Mouse (Mus musculus): ENCODE measurements around the gene Olfr1441. TPM values are rescaled to one million over a fixed set of nuclear protein-coding genes. Genes with fewer than 3 reads are reported as not detected.

Gene Olfr1441
- polyA plus RNA-seq, 1 experiment from 2014 or later, result not detected

DNA sequence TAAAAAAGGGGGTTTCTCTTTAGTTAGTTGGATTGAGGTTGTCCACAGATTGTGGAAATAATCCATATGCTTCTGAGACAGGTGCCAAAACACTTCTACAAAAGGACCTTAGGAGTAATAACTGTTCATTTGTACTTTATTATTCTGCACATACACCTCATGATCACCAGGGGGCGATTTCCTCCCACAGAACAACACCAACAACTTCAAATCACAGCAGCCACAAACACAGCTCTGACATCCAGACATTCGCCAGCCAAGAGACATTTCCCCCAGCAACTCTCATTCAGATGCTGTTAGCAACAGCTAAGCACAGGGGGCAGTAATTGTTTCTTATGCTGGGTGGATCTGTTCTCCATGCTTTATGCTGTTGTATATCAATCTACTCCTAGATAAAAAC, 15.8 kb downstream of the Olfr1441 start:
- WGBS, result 17% methylated on average over 2 of the region's 2 CpGs
- peak; percentile 46 for ATAC-seq
- H3K9me3 ChIP-seq (ENCODE audit: control insufficient read depth, low read length), result no peaks in the 10 kb centered on the region

DNA sequence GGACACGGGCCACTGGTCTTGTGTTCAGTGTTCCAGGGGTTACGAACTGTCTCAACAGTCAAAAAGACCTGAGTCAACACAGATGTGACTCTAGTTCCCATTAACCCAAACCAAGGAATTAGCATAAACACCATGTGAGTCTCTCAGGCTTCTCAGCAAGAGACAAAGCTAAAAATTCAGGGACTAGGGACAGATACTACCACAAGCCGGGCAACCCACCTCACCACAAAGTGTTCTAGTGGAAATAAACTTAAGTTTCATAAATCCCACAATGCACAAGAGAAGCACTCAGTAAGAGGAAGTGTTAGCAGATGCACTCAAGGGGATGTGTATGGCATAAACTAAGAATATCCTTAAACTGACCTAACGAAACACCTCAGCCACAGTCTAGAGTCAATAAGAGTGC, 17.8 kb downstream of the Olfr1441 start:
- Histone ChIP-seq H3K9me3 (ENCODE audit: control insufficient read depth, low read length) (no peaks in the 10 kb centered on the region), H3K36me3 (ENCODE audit: control insufficient read depth, insufficient read depth, low read length) (no peaks in the 10 kb centered on the region), H3K4me3 (ENCODE audit: low read length) (no peak overlapping the region), H3K27me3 (replicated peaks; ENCODE audit: control insufficient read depth, insufficient read depth, low read length) (no peaks in the 10 kb centered on the region), H3K4me1 (ENCODE audit: control insufficient read depth, insufficient read depth, low read length) (no peaks in the 10 kb centered on the region), H3K9ac (ENCODE audit: low read depth, low read length) (no peak overlapping the region), H3K27ac (ENCODE audit: low read length) (no peak overlapping the region), H3K4me2 (ENCODE audit: low read depth, low read length) (no peak overlapping the region)
- no peak for ATAC-seq
- 90% methylated on average over 4 of the region's 4 CpGs for WGBS

More for the DNA sequence above, 15.8 kb downstream of the Olfr1441 start:
- Histone ChIP-seq H3K4me3 (ENCODE audit: low read length) (no peak overlapping the region), H3K36me3 (ENCODE audit: control insufficient read depth, insufficient read depth, low read length) (no peaks in the 10 kb centered on the region), H3K27ac (ENCODE audit: low read length) (no peak overlapping the region), H3K4me1 (ENCODE audit: control insufficient read depth, insufficient read depth, low read length) (no peaks in the 10 kb centered on the region), H3K9ac (ENCODE audit: low read depth, low read length) (no peak overlapping the region), H3K27me3 (replicated peaks; ENCODE audit: control insufficient read depth, insufficient read depth, low read length) (no peaks in the 10 kb centered on the region), H3K4me2 (ENCODE audit: low read depth, low read length) (no peak overlapping the region)

DNA sequence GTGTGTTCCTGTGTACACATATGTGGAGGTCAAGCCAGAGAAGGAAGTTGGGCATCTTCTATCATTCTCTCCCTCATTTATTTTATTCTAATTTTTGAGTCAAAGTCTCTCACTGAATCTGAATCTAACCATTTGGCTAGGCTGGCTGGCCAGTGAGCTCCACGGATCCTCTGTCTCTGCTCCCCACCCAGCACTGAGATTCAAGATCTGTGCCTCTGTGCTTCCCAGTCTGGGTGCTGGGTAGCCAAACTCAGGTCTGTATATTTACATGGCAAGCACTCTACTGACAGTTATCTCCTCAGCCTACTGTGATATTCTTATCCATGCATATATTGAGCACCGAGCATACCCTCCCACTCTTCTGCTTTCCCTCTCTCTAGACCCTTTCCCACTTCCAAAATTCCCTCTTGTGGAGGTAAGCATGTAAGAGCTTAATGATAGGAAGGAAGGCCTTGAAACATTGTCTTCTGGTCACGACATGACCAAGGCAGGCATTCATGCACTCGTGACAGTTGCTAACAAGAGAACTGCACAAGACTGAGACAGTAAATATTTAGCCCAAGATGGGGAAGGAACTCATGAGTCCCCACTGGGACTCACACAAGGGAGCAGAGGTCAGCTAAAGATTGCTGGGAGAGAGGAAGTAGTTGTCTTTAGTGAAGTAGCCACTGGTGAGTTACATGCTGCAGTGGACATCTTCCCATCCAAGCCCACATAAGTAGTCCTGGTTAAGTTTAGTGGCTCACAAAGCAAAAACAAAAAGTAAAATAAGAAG, 18.7 kb downstream of the Olfr1441 start:
- peak overlapping the region; percentile 14; the same call in 1 of the 2 replicates for H3K27ac ChIP-seq (ENCODE audit: low read length)
- no peak for ATAC-seq

DNA sequence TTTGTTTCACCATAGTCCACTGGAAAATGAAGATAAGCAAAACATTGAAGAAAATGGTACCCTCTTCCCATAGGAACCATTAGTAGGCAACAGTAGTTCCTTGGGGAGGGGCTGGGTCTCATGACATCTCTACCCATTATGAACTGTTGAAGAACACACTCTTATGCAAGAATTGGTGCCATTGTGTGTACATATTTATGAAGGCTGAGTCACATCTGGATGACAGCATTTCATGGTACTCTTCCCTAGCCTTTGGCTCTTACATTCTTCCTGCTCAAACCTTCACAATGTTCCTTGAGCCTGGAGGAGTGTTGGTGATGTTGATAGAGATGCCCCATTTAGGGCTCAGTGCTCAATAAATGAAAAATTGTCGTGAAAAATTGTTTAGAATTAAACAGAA, 22.3 kb downstream of the Olfr1441 start:
- H3K4me1 ChIP-seq (ENCODE audit: control insufficient read depth, insufficient read depth, low read length), result no peaks in the 10 kb centered on the region; the same call in 1 of the 2 replicates
- no peak for ATAC-seq
- no peak overlapping the region for H3K4me2 ChIP-seq (ENCODE audit: low read depth, low read length)
- H3K27ac ChIP-seq (ENCODE audit: low read length), result no peak overlapping the region
- 49% methylated on average over 1 of the region's 1 CpGs for WGBS
- H3K9me3 ChIP-seq (ENCODE audit: control insufficient read depth, low read length), result no peaks in the 10 kb centered on the region
- no peaks in the 10 kb centered on the region for H3K27me3 ChIP-seq (replicated peaks; ENCODE audit: control insufficient read depth, insufficient read depth, low read length)
- H3K4me3 ChIP-seq (ENCODE audit: low read length), result no peak overlapping the region
- no peak overlapping the region for H3K9ac ChIP-seq (ENCODE audit: low read depth, low read length)
- no peaks in the 10 kb centered on the region for H3K36me3 ChIP-seq (ENCODE audit: control insufficient read depth, insufficient read depth, low read length)

More for the DNA sequence above, 18.7 kb downstream of the Olfr1441 start:
- Histone ChIP-seq H3K4me1 (ENCODE audit: control insufficient read depth, insufficient read depth, low read length) (no peaks in the 10 kb centered on the region; the same call in 1 of the 2 replicates), H3K27me3 (replicated peaks; ENCODE audit: control insufficient read depth, insufficient read depth, low read length) (no peaks in the 10 kb centered on the region), H3K4me3 (ENCODE audit: low read length) (no peak overlapping the region), H3K4me2 (ENCODE audit: low read depth, low read length) (no peak overlapping the region), H3K9ac (ENCODE audit: low read depth, low read length) (no peak overlapping the region), H3K36me3 (ENCODE audit: control insufficient read depth, insufficient read depth, low read length) (no peaks in the 10 kb centered on the region), H3K9me3 (ENCODE audit: control insufficient read depth, low read length) (no peaks in the 10 kb centered on the region)
- WGBS, result 75% methylated on average over 4 of the region's 4 CpGs

DNA sequence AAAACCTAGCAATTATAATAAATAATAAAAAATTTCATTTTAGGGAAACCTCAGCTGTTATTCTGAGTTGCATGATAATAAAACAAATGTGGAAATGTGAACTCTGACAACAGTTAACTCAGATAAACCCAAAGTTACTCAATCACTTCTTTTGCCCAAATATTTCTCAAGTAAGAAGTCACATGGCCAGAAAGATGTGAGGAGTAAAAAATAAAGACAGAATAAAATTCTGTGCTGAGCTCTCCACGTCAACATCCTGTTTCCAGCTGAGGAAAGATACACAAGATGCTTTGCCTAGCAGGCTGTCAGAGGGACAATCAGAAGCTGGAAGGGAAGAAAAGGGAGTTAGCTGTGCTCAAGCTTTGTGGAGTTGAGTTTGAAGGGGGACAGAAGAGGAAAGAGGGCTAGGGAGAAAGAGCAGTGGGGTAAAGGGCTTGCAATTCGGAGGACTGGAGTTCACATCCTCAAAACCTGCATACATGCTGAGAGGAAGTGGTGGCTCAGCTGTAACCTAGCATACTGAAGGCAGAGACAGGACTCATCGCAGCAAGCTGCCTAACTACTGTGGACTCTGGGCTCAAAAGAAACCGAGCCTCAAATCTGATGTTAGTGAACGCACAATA, 23.0 kb downstream of the Olfr1441 start:
- H3K9me3 ChIP-seq (ENCODE audit: control insufficient read depth, low read length), result no peaks in the 10 kb centered on the region
- H3K4me1 ChIP-seq (ENCODE audit: control insufficient read depth, insufficient read depth, low read length), result no peaks in the 10 kb centered on the region; the same call in 1 of the 2 replicates
- no peak for ATAC-seq
- H3K27ac ChIP-seq (ENCODE audit: low read length), result no peak overlapping the region
- H3K9ac ChIP-seq (ENCODE audit: low read depth, low read length), result no peak overlapping the region
- H3K4me2 ChIP-seq (ENCODE audit: low read depth, low read length), result no peak overlapping the region
- WGBS, result 63% methylated on average over 5 of the region's 5 CpGs
- H3K4me3 ChIP-seq (ENCODE audit: low read length), result no peak overlapping the region
- H3K36me3 ChIP-seq (ENCODE audit: control insufficient read depth, insufficient read depth, low read length), result no peaks in the 10 kb centered on the region
- no peaks in the 10 kb centered on the region for H3K27me3 ChIP-seq (replicated peaks; ENCODE audit: control insufficient read depth, insufficient read depth, low read length)

DNA sequence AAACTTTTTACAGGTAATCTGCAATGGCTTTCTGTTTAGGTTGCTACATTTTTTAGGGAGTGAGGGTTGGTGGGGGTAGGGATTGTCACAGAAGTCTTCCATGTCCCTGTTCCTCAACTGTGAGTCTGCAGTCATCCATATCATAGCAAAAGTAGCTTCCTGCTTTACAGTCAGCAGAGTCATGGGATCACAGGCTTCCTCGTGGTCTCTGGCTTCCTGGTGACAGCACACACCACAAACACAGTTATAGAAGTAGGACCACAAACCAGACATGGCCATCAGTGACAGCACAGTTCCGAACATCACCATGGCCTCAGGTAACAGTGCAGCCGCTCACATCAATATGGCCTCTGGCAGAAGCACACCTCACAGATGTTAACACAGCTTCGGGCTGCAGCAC, 25.3 kb downstream of the Olfr1441 start:
- Histone ChIP-seq H3K4me1 (ENCODE audit: control insufficient read depth, insufficient read depth, low read length) (no peaks in the 10 kb centered on the region; the same call in 1 of the 2 replicates), H3K9me3 (ENCODE audit: control insufficient read depth, low read length) (no peaks in the 10 kb centered on the region), H3K4me3 (ENCODE audit: low read length) (no peak overlapping the region), H3K9ac (ENCODE audit: low read depth, low read length) (no peak overlapping the region), H3K4me2 (ENCODE audit: low read depth, low read length) (no peak overlapping the region), H3K27ac (ENCODE audit: low read length) (no peak overlapping the region), H3K27me3 (replicated peaks; ENCODE audit: control insufficient read depth, insufficient read depth, low read length) (no peaks in the 10 kb centered on the region), H3K36me3 (ENCODE audit: control insufficient read depth, insufficient read depth, low read length) (no peaks in the 10 kb centered on the region)
- no peak for ATAC-seq
- 78% methylated on average over 4 of the region's 4 CpGs for WGBS

DNA sequence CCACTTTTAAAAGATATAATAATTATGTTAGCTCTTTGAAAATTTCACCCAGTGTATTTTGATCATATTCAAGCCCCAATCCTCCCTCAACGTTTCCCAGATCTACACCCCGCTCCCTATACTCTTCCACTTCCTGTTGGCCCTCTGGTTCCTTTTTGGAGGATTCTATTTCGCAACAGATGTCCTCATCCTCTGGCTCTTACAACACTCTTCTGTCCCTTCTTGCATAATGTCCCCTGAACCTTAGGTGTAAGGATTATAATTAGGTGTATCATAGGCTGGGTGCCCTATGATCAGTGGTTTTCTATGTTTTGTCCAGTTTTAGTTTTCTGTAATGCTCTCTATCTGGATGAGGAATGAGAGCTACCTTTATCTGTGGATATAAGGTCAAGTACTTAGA, 27.8 kb downstream of the Olfr1441 start:
- Histone ChIP-seq H3K36me3 (ENCODE audit: control insufficient read depth, insufficient read depth, low read length) (no peaks in the 10 kb centered on the region), H3K4me3 (ENCODE audit: low read length) (no peak overlapping the region), H3K4me1 (ENCODE audit: control insufficient read depth, insufficient read depth, low read length) (no peaks in the 10 kb centered on the region; the same call in 1 of the 2 replicates), H3K9ac (ENCODE audit: low read depth, low read length) (no peak overlapping the region), H3K4me2 (ENCODE audit: low read depth, low read length) (no peak overlapping the region), H3K27ac (ENCODE audit: low read length) (no peak overlapping the region), H3K27me3 (replicated peaks; ENCODE audit: control insufficient read depth, insufficient read depth, low read length) (no peaks in the 10 kb centered on the region), H3K9me3 (ENCODE audit: control insufficient read depth, low read length) (no peaks in the 10 kb centered on the region)
- 81% methylated on average over 3 of the region's 3 CpGs for WGBS
- ATAC-seq, result no peak

DNA sequence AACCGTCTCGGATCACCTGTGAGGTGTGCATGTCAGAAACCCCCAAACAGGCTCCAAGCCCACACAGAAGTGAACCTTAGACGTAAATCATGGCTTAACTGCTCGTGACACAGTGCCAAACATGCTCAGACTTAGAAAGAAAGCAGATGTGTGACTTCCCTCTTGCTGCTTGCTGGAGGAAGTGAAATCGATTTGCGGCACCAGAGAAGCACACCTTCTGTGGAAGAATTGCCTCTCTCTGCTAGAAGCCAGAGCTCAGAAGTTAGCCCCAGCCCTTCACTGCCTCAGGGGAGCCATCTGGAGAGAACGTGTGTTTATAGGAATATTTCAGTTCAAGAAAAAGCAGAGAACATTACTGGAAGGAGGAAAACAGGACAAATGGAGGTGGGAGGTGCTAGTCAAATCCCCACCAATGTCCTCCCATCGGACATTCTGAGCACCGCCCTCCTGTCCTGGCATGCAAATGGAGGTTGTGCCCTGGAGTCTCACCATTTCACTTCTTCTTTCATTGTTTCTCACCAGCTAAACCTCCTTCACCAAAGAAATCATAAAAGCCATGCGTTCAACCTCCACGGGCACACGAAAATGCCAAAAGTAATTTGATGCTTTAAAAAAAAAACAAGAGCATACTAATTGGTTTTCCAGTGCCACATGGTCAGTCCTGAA, 40.3 kb downstream of the Olfr1441 start:
- ATAC-seq, result no peak
- Histone ChIP-seq H3K27me3 (replicated peaks; ENCODE audit: control insufficient read depth, insufficient read depth, low read length) (no peaks in the 10 kb centered on the region), H3K36me3 (ENCODE audit: control insufficient read depth, insufficient read depth, low read length) (no peaks in the 10 kb centered on the region), H3K4me1 (ENCODE audit: control insufficient read depth, insufficient read depth, low read length) (no peaks in the 10 kb centered on the region), H3K9me3 (ENCODE audit: control insufficient read depth, low read length) (no peaks in the 10 kb centered on the region), H3K4me2 (ENCODE audit: low read depth, low read length) (0 out of 2 replicates have a peak overlapping the region, but pooled peaks have one; percentile 1), H3K9ac (ENCODE audit: low read depth, low read length) (no peak overlapping the region), H3K4me3 (ENCODE audit: low read length) (no peak overlapping the region), H3K27ac (ENCODE audit: low read length) (no peak overlapping the region)
- WGBS, result 50% methylated on average over 12 of the region's 12 CpGs

DNA sequence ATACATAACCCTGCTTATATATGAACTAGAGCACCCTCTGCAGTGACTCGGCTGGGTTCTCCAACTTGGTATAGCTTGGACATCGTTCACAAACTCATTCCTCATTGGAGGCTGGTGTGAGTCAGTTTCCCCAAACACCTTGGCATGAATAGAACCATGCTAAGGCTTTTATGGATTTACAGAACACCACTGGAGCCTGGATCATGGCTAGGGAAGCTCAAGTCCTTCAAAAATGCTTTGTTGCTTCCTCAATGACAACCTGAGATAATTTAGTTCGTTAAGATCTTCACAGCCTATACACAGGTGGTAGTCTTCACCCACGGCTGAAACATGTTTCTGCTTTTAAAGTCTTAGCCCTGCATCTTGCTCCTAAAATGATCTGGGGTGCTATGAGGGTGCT, 42.3 kb downstream of the Olfr1441 start:
- Histone ChIP-seq H3K4me1 (ENCODE audit: control insufficient read depth, insufficient read depth, low read length) (peaks cover 8% of the 10 kb centered on the region; the same call in 1 of the 2 replicates), H3K4me2 (ENCODE audit: low read depth, low read length) (no peak overlapping the region), H3K27ac (ENCODE audit: low read length) (no peak overlapping the region), H3K4me3 (ENCODE audit: low read length) (no peak overlapping the region), H3K9ac (ENCODE audit: low read depth, low read length) (no peak overlapping the region), H3K36me3 (ENCODE audit: control insufficient read depth, insufficient read depth, low read length) (no peaks in the 10 kb centered on the region), H3K27me3 (replicated peaks; ENCODE audit: control insufficient read depth, insufficient read depth, low read length) (no peaks in the 10 kb centered on the region), H3K9me3 (ENCODE audit: control insufficient read depth, low read length) (no peaks in the 10 kb centered on the region)
- no peak for ATAC-seq
- 78% methylated on average over 4 of the region's 4 CpGs for WGBS
